Mouse (Mus musculus): ENCODE results near the gene Klhl21. TPM values are rescaled to one million over a fixed set of nuclear protein-coding genes. Genes with fewer than 3 reads are reported as not detected.
"Not testable (repeated sequence)": the region's sequence is repeated elsewhere in the genome, so short reads cannot be mapped to it uniquely, and the experiment has no call there.

Klhl21 gene
- polyA plus RNA-seq, 1 experiment, result 10.7 TPM

DNA sequence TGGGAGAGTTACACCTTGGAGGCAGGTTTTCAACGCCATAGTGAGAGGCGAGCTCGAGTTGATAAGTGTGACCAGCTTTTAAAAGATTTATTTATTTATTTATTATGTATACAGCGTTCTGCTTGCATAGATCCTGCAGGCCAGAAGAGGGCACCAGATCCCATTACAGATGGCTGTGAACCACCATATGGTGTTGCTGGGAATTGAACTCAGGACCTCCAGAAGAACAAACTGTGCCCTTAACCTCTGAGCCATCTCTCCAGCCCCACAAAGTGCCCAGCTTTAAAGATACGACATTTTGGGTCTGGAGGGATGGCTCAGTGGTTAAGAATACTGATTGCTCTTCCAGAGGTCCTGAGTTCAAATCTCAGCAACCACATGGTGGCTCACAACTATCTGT, 20.5 kb downstream of the Klhl21 start:
- Histone ChIP-seq H3K27ac (ENCODE audit: insufficient read depth, low read length) (no peak overlapping the region), H3K4me3 (ENCODE audit: insufficient read depth, low read length) (no peak overlapping the region), H3K4me1 (ENCODE audit: control insufficient read depth, insufficient read depth, low read length) (peaks cover 3% of the 10 kb centered on the region; the same call in 1 of the 2 replicates)
- no peak for TF ChIP-seq POLR2A (IDR thresholded peaks at IDR 0.05; ENCODE audit: low read depth, low read length)
- TF ChIP-seq CTCF (IDR thresholded peaks at IDR 0.05; ENCODE audit: borderline replicate concordance, insufficient read depth, low read length), result no peak

DNA sequence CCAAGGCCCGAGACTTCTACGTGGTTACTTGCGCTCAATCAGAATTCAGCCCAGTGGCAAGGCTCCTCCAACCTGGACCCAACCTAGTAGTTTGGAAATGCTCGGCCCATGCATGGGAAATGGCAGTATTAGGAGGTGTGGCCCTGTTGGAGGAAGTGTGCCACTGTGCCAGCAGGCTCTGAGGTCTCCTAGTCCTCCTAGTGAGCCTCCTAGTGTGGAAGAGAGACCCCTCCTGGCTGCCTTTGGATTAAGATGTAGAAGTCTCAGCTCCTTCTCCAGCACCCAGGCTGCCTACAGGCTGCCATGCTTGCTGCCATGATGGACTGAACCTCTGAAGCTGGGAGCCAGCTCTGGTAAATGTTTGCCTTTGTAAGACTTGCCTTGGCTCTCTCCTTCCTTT, 21.4 kb downstream of the Klhl21 start:
- Histone ChIP-seq H3K4me3 (ENCODE audit: insufficient read depth, low read length) (no peak overlapping the region), H3K4me1 (ENCODE audit: control insufficient read depth, insufficient read depth, low read length) (no peaks in the 10 kb centered on the region; the same call in 1 of the 2 replicates), H3K27ac (ENCODE audit: insufficient read depth, low read length) (no peak overlapping the region)
- TF ChIP-seq CTCF (IDR thresholded peaks at IDR 0.05; ENCODE audit: borderline replicate concordance, insufficient read depth, low read length) (no peak), POLR2A (IDR thresholded peaks at IDR 0.05; ENCODE audit: low read depth, low read length) (no peak)

GRCm38 (mm10) chr4:152032922-152033321, 24.3 kb downstream of the Klhl21 start:
- Histone ChIP-seq H3K4me1 (ENCODE audit: control insufficient read depth, insufficient read depth, low read length) (no peaks in the 10 kb centered on the region), H3K27ac (ENCODE audit: insufficient read depth, low read length) (no peak overlapping the region), H3K4me3 (ENCODE audit: insufficient read depth, low read length) (no peak overlapping the region)
- no peak for TF ChIP-seq POLR2A (IDR thresholded peaks at IDR 0.05; ENCODE audit: low read depth, low read length)
- TF ChIP-seq CTCF (IDR thresholded peaks at IDR 0.05; ENCODE audit: borderline replicate concordance, insufficient read depth, low read length), result no peak

DNA sequence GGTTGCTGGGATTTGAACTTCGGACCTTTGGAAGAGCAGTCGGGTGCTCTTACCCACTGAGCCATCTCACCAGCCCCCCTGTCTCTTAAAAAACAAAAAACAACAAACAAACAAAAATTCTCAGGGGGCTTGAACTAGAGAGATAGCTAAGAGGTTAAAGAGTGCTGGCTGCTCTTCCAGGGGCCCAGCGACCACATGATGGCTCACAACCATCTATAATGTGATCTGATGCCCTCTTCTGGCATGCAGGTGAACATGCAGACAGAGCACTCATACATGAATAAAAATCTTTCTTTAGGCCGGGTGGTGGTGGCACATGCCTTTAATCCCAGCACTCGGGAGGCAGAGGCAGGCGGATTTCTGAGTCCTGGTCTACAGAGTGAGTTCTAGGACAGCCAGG, 27.9 kb downstream of the Klhl21 start:
- H3K27ac ChIP-seq (ENCODE audit: insufficient read depth, low read length); H3K4me1 ChIP-seq (ENCODE audit: control insufficient read depth, insufficient read depth, low read length); H3K4me3 ChIP-seq (ENCODE audit: insufficient read depth, low read length): not testable (repeated sequence)

DNA sequence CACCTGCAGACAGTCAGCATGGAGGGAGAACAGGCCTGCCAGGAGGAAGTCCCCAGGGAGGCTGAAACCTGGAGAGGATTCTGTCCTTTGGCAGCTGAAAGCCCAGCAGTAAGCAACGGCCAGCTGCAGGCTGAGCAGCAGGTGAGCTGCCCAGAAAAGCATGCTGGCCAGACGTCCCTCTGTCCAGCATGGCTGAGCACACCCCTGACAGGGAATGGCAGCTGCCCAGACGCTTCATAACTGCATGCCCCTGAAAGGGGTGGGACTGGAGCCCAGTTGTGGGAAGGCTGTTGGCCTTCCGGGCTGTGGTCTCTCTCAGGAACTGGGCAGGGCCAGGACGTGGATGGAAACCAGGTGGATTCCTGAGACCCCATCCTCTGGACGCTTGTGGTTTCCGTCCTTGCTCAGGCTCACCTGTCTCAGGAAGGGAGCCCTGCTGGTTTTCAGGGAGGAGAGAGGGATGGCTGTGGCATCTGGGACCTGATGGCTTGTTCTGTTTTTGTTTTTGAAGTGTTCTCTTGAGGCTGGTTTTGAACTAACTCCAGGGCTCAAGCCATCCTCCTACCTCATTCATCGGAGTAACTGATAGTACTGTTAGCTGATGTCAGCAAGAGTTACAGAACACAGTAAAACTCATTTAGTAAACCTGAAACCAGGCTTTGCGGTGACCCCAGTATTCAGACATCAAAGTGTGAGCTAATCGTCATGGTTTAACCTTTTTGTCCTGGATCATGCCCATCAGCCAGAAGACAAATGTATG, 29.8 kb downstream of the Klhl21 start, which contains the start of gene Tas1r1:
Gene Tas1r1 (minus strand): TSS at position 344 of the 760 bp plus-strand sequence.
- no peak within 1 kb of the TSS for H3K27ac ChIP-seq (ENCODE audit: insufficient read depth, low read length)
- 0 out of 2 replicates have a peak, but pooled peaks cover 3% of the 10 kb centered on the region for H3K4me1 ChIP-seq (ENCODE audit: control insufficient read depth, insufficient read depth, low read length)
- TF ChIP-seq POLR2A (IDR thresholded peaks at IDR 0.05; ENCODE audit: low read depth, low read length), result no peak
- TF ChIP-seq CTCF (IDR thresholded peaks at IDR 0.05; ENCODE audit: borderline replicate concordance, insufficient read depth, low read length), result no peak

DNA sequence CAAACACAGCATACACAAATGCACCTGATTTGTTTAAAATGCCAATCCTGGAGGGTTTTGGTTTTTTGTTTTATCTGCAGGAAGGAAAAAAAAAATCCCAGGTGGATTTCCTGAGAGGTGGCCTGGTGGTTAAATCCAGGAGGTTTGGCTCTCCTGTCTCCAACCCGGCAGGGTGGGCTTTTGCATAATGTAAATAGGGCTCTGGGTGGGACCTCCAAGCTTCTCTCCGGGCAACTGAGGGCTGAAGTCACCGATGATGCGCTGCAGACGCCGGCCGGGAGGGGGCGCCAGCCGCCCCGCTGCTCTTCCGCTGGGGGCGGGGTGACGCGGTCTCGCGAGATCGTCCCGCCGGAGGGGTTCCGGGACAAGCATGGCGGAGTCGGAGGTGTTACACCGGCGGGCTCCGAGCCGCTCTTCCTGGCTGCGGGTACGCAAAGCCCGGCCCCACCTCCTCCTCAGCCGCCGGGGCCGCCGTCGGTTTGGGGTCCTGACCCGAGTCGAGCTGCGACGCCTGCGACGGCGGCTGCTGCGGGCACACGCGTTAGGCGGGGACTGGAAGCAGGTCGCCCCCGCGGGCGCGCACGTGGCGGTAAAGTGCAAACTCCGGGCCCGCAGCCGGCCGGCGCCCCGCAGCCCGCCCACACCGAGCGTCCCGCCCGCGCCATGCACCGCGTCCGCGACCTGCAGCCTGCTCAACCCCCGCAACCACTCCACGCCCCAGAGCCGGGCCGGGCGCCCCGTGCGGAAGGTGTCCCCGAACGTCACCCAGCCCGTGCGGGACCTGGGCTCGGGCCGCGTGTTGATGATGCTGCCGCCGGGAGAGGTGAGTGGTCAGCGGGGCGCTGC, 30.6 kb downstream of the Klhl21 start, which contains the start of gene Nol9:
Gene Nol9 (plus strand): TSS at position 337 of the 846 bp plus-strand sequence.
- Histone ChIP-seq H3K27ac (ENCODE audit: insufficient read depth, low read length) (no peak within 1 kb of the TSS), H3K4me1 (ENCODE audit: control insufficient read depth, insufficient read depth, low read length) (0 out of 2 replicates have a peak, but pooled peaks cover 3% of the 10 kb centered on the region), H3K4me3 (ENCODE audit: insufficient read depth, low read length) (peak within 1 kb of the TSS; percentile 69)
- peak; percentile 78 for TF ChIP-seq POLR2A (IDR thresholded peaks at IDR 0.05; ENCODE audit: low read depth, low read length)
- TF ChIP-seq CTCF (IDR thresholded peaks at IDR 0.05; ENCODE audit: borderline replicate concordance, insufficient read depth, low read length), result peak; percentile 77

More for the DNA sequence above, 29.8 kb downstream of the Klhl21 start, which contains the start of gene Tas1r1:
- H3K4me3 ChIP-seq (ENCODE audit: insufficient read depth, low read length), result peak within 1 kb of the TSS; percentile 69

DNA sequence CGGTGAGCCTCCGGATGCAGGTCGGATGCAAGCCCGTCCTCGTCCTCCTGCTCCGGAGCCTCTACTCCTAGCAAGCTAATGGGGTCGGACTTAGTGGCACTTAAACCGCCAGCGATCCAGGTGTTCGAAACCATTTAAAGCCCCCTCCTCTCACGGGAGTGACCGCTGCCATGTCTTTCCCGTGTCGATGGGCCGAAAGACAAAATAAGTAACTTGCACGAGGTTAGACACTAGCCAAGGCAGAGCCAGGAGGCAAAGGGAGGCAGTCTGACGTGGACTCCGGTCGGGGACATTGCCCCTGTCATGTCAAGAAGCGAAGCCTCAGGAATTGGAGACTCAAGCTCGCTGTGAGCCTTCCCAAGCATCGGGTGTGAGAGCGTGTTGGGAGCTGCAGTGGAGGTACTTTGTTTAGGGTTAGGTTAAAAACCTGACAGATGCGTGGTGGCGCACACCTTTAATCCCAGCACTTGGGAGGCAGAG, 31.3 kb downstream of the Klhl21 start:
- peak overlapping the region; percentile 69 for H3K4me3 ChIP-seq (ENCODE audit: insufficient read depth, low read length)
- 0 out of 2 replicates have a peak, but pooled peaks cover 3% of the 10 kb centered on the region for H3K4me1 ChIP-seq (ENCODE audit: control insufficient read depth, insufficient read depth, low read length)
- TF ChIP-seq CTCF (IDR thresholded peaks at IDR 0.05; ENCODE audit: borderline replicate concordance, insufficient read depth, low read length), result no peak
- no peak for TF ChIP-seq POLR2A (IDR thresholded peaks at IDR 0.05; ENCODE audit: low read depth, low read length)
- no peak overlapping the region for H3K27ac ChIP-seq (ENCODE audit: insufficient read depth, low read length)

- H3K27ac ChIP-seq (ENCODE audit: insufficient read depth, low read length), result no peak overlapping the region
- no peak overlapping the region for H3K4me3 ChIP-seq (ENCODE audit: insufficient read depth, low read length)
- no peak for TF ChIP-seq CTCF (IDR thresholded peaks at IDR 0.05; ENCODE audit: borderline replicate concordance, insufficient read depth, low read length)
- TF ChIP-seq POLR2A (IDR thresholded peaks at IDR 0.05; ENCODE audit: low read depth, low read length), result no peak
- H3K4me1 ChIP-seq (ENCODE audit: control insufficient read depth, insufficient read depth, low read length), result 0 out of 2 replicates have a peak, but pooled peaks cover 3% of the 10 kb centered on the region
Observed at GRCm38 (mm10) chr4:152041924-152042641, 33.5 kb downstream of the Klhl21 start.

DNA sequence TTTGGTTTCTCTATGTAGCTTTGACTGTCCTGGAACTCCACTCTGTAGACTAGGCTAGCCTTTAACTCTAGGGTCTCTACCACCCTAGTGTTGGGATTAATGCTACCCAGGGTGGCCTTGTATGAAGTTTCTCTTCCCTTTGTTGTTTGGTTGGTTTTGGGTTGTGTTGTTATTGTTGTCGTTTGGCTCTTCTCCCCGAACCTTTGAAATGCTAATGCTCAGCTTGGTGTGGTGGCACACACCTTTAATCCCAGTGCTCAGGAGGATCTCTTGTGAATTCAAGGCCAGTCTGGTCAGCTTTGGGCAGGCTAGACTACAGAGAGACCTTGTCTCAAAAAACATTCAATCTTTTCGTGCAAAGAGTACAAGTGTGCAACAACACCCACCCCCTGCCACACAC, 34.6 kb downstream of the Klhl21 start:
- TF ChIP-seq CTCF (IDR thresholded peaks at IDR 0.05; ENCODE audit: borderline replicate concordance, insufficient read depth, low read length), result no peak
- no peak for TF ChIP-seq POLR2A (IDR thresholded peaks at IDR 0.05; ENCODE audit: low read depth, low read length)
- H3K4me3 ChIP-seq (ENCODE audit: insufficient read depth, low read length), result no peak overlapping the region
- H3K4me1 ChIP-seq (ENCODE audit: control insufficient read depth, insufficient read depth, low read length), result 0 out of 2 replicates have a peak, but pooled peaks cover 3% of the 10 kb centered on the region
- H3K27ac ChIP-seq (ENCODE audit: insufficient read depth, low read length), result no peak overlapping the region
